In genomic region chr11:69992932-69993331, GRCm38 (mm10) we compare ENCODE assay signal across 9 mouse cellular contexts. TPM values are rescaled to one million over a fixed set of nuclear protein-coding genes. Genes with fewer than 3 reads are reported as not detected.
DNase-seq lines count a peak whose midpoint lies in the region; ATAC-seq and TF ChIP-seq lines count a peak whose summit lies in the region.
"Had no signal": no experiment of that assay in that cellular context is flagged by ENCODE, and none has a peak within 500 bp of the region (broad histone marks: within the 10 kb centered on the region; RNA-seq: fewer than 3 reads in every experiment).

No protein-coding gene starts in this region.

- H3K9ac ChIP-seq in forebrain, embryonic 16.5 days (replicated peaks; ENCODE audit: low read depth, low read length), result no peak overlapping the region; the same call in 1 of the 2 replicates
- no peak overlapping the region for H3K9ac ChIP-seq in liver, embryonic 14.5 days (replicated peaks)

- H3K27ac ChIP-seq in forebrain, embryonic 16.5 days (ENCODE audit: low read length), result no peak overlapping the region
- H3K27ac ChIP-seq in liver, embryonic 14.5 days, result no peak overlapping the region
- H3K27ac ChIP-seq in thymus, adult 2 months (ENCODE audit: control insufficient read depth, insufficient read depth, low read length), result no peak overlapping the region

- peaks cover 26% of the 10 kb centered on the region for H3K4me1 ChIP-seq in forebrain, embryonic 16.5 days (replicated peaks; ENCODE audit: control insufficient read depth, insufficient read depth, low read length)
- H3K4me1 ChIP-seq in liver, embryonic 14.5 days (replicated peaks; ENCODE audit: control insufficient read depth in 2 of 2, insufficient read depth in 2 of 2, low read length in 1 of 2), result peaks cover 18 to 23% of the 10 kb centered on the region in 2 experiments
- H3K4me1 ChIP-seq in thymus, adult 2 months (replicated peaks; ENCODE audit: control insufficient read depth, insufficient read depth, low read length), result peaks cover 11% of the 10 kb centered on the region

- H3K79me2 ChIP-seq in C2C12 (ENCODE audit: control insufficient read depth, insufficient read depth), result peaks cover 50% of the 10 kb centered on the region

- no peak for TF ChIP-seq CTCF in C2C12 (IDR thresholded peaks at IDR 0.05; ENCODE audit: control insufficient read depth, insufficient read depth, insufficient read length)
- TF ChIP-seq CTCF in liver, embryonic 14.5 days (IDR thresholded peaks at IDR 0.05; ENCODE audit: low read depth), result no peak
- TF ChIP-seq CTCF in thymus, adult 2 months (IDR thresholded peaks at IDR 0.05; ENCODE audit: borderline replicate concordance, control insufficient read depth, extremely low read depth, insufficient read depth, low read length, poor library complexity), result no peak

- H3ac ChIP-seq in C2C12 (ENCODE audit: control insufficient read depth, insufficient read length, low read depth), result no peak overlapping the region

- H3K9me3 ChIP-seq in forebrain, embryonic 16.5 days (ENCODE audit: control insufficient read depth, low read length), result no peaks in the 10 kb centered on the region
- no peaks in the 10 kb centered on the region for H3K9me3 ChIP-seq in liver, embryonic 14.5 days (ENCODE audit: control insufficient read depth, low read length)

- no peaks in the 10 kb centered on the region for H3K27me3 ChIP-seq in C2C12 (ENCODE audit: control insufficient read depth, insufficient read depth, insufficient read length)
- H3K27me3 ChIP-seq in forebrain, embryonic 16.5 days (replicated peaks; ENCODE audit: control insufficient read depth, insufficient read depth, low read length), result no peaks in the 10 kb centered on the region
- H3K27me3 ChIP-seq in liver, embryonic 14.5 days (ENCODE audit: control insufficient read depth, insufficient read depth, low read length), result no peaks in the 10 kb centered on the region
- no peaks in the 10 kb centered on the region for H3K27me3 ChIP-seq in thymus, adult 2 months (ENCODE audit: control insufficient read depth, insufficient read depth, low read length)

- H3K4me3 ChIP-seq in C2C12 (ENCODE audit: insufficient read depth, poor library complexity, severe bottlenecking), result peak overlapping the region; percentile 7
- no peak overlapping the region for H3K4me3 ChIP-seq in forebrain, embryonic 16.5 days (replicated peaks; ENCODE audit: low read length)
- H3K4me3 ChIP-seq in liver, embryonic 14.5 days (ENCODE audit: insufficient read depth in 1 of 2, low read depth in 2 of 2, low read length in 2 of 2), result peak overlapping the region; percentile 44 to 66; a peak in 2 of 4 replicates
- H3K4me3 ChIP-seq in thymus, adult 2 months (ENCODE audit: control insufficient read depth, insufficient read depth, low read length), result no peak overlapping the region

- H3K36me3 ChIP-seq in C2C12 (ENCODE audit: control insufficient read depth, insufficient read depth), result peaks cover 56% of the 10 kb centered on the region
- peaks cover 18% of the 10 kb centered on the region for H3K36me3 ChIP-seq in forebrain, embryonic 16.5 days (ENCODE audit: control insufficient read depth, insufficient read depth)
- H3K36me3 ChIP-seq in liver, embryonic 14.5 days (replicated peaks; ENCODE audit: control insufficient read depth, insufficient read depth, low read depth), result peaks cover 38% of the 10 kb centered on the region
- peaks cover 19% of the 10 kb centered on the region for H3K36me3 ChIP-seq in thymus, adult 2 months (ENCODE audit: control insufficient read depth, insufficient read depth, low read length)

- peak overlapping the region; percentile 22; the same call in 1 of the 2 replicates for H3K4me2 ChIP-seq in forebrain, embryonic 16.5 days (ENCODE audit: low read length)
- H3K4me2 ChIP-seq in liver, embryonic 14.5 days (ENCODE audit: low read depth), result peak overlapping the region; percentile 85

- H3K79me3 ChIP-seq in C2C12 (ENCODE audit: low read depth), result peaks cover 27% of the 10 kb centered on the region

- no peak for TF ChIP-seq POLR2A in thymus, adult 2 months (IDR thresholded peaks at IDR 0.05; ENCODE audit: control insufficient read depth, extremely low read depth, insufficient read depth, low read length, poor library complexity)

- 88% methylated on average over 3 of the region's 3 CpGs for WGBS in forebrain, embryonic 16.5 days
- WGBS in liver, embryonic 14.5 days (ENCODE audit: insufficient replicate concordance), result 87% methylated on average over 3 of the region's 3 CpGs
- 95% methylated on average over 3 of the region's 3 CpGs for WGBS in thymus, adult 2 months

- DNase-seq in heart, adult 11 months, result peak; percentile 89
- DNase-seq in heart, adult 9 months (ENCODE audit: low spot score in 2 of 2), result no peak
- no peak for DNase-seq in liver, embryonic 14.5 days (ENCODE audit: low read depth in 3 of 3, low spot score in 3 of 3)
- no peak for DNase-seq in T-cell, adult 2 months (ENCODE audit: low spot score)
- no peak for DNase-seq in thymus, adult 2 months
- DNase-seq: kidney, postnatal 4 days had no signal

- no peak for TF ChIP-seq EP300 in liver, embryonic 14.5 days (IDR thresholded peaks at IDR 0.05; ENCODE audit: low read depth)

- no peak for ATAC-seq in forebrain, embryonic 16.5 days
- ATAC-seq in liver, embryonic 14.5 days (ENCODE audit: insufficient read depth), result no peak
- no peak for ATAC-seq in granulocyte monocyte progenitor cell, adult 5-6 weeks (replicated peaks; ENCODE audit: poor library complexity, severe bottlenecking)

TF ChIP-seq in C2C12, 6 proteins besides CTCF, POLR2A, EP300 and RAD21:
- TF ChIP-seq CEBPB (IDR thresholded peaks at IDR 0.05; ENCODE audit: low read depth), result no peak
- TF ChIP-seq MAX (IDR thresholded peaks at IDR 0.05), result no peak

RNA-seq across cellular contexts. Expression of gene Gabarap, which starts 2.0 kb away (rescaled TPM):
- polyA plus RNA-seq in C2C12 (2012; fragmentation: generic; extraction: Trizol), result 362 TPM
- polyA plus RNA-seq in forebrain, embryonic 16.5 days (2015; fragmentation: Nextera tagmentation; extraction: Ambion mirVana), result 563 and 565 TPM in 2 replicates
- polyA plus RNA-seq in liver, embryonic 14.5 days (2012; rRNA removed), result 134 and 140 TPM in 2 replicates
- polyA plus RNA-seq in liver, embryonic 14.5 days (2014; fragmentation: Nextera tagmentation; extraction: Ambion mirVana), result 296 and 300 TPM in 2 replicates
- 270 and 395 TPM in 2 replicates for polyA plus RNA-seq in thymus, adult 2 months (2012; rRNA removed)
- total RNA-seq in granulocyte monocyte progenitor cell, adult 5-6 weeks (2014; fragmentation: Nextera tagmentation), result 288 and 367 TPM in 2 replicates
- total RNA-seq in granulocyte monocyte progenitor cell, adult 5-6 weeks (2017), result 239 and 250 TPM in 2 replicates

RNA-seq across cellular contexts. Expression of gene Phf23, which starts 2.6 kb away (rescaled TPM):
- polyA plus RNA-seq in C2C12 (2012; fragmentation: generic; extraction: Trizol), result 93.4 TPM
- 63.7 and 66.8 TPM in 2 replicates for polyA plus RNA-seq in forebrain, embryonic 16.5 days (2015; fragmentation: Nextera tagmentation; extraction: Ambion mirVana)
- polyA plus RNA-seq in liver, embryonic 14.5 days (2012; rRNA removed), result 10.8 and 14.8 TPM in 2 replicates
- 11.9 and 12.1 TPM in 2 replicates for polyA plus RNA-seq in liver, embryonic 14.5 days (2014; fragmentation: Nextera tagmentation; extraction: Ambion mirVana)
- polyA plus RNA-seq in thymus, adult 2 months (2012; rRNA removed), result 36.5 and 43.4 TPM in 2 replicates
- total RNA-seq in granulocyte monocyte progenitor cell, adult 5-6 weeks (2014; fragmentation: Nextera tagmentation), result 41.7 and 45.8 TPM in 2 replicates
- total RNA-seq in granulocyte monocyte progenitor cell, adult 5-6 weeks (2017), result 30.2 and 32.3 TPM in 2 replicates

RNA-seq across cellular contexts. Expression of gene Dvl2, which starts 7.5 kb away (rescaled TPM):
- 36.4 TPM for polyA plus RNA-seq in C2C12 (2012; fragmentation: generic; extraction: Trizol)
- 34.6 and 34.7 TPM in 2 replicates for polyA plus RNA-seq in forebrain, embryonic 16.5 days (2015; fragmentation: Nextera tagmentation; extraction: Ambion mirVana)
- polyA plus RNA-seq in liver, embryonic 14.5 days (2012; rRNA removed), result 4.2 and 4.6 TPM in 2 replicates
- polyA plus RNA-seq in liver, embryonic 14.5 days (2014; fragmentation: Nextera tagmentation; extraction: Ambion mirVana), result 3.4 and 4.2 TPM in 2 replicates
- polyA plus RNA-seq in thymus, adult 2 months (2012; rRNA removed), result 52.4 and 55.7 TPM in 2 replicates
- total RNA-seq in granulocyte monocyte progenitor cell, adult 5-6 weeks (2014; fragmentation: Nextera tagmentation), result 4.6 and 24.5 TPM in 2 replicates
- 16.1 and 18.0 TPM in 2 replicates for total RNA-seq in granulocyte monocyte progenitor cell, adult 5-6 weeks (2017)

RNA-seq across cellular contexts. Expression of gene Elp5, which starts 10.6 kb away (rescaled TPM):
- 111 TPM for polyA plus RNA-seq in C2C12 (2012; fragmentation: generic; extraction: Trizol)
- 166 and 167 TPM in 2 replicates for polyA plus RNA-seq in forebrain, embryonic 16.5 days (2015; fragmentation: Nextera tagmentation; extraction: Ambion mirVana)
- polyA plus RNA-seq in liver, embryonic 14.5 days (2012; rRNA removed), result 44.0 and 46.1 TPM in 2 replicates
- polyA plus RNA-seq in liver, embryonic 14.5 days (2014; fragmentation: Nextera tagmentation; extraction: Ambion mirVana), result 70.2 and 74.0 TPM in 2 replicates
- 69.4 and 75.3 TPM in 2 replicates for polyA plus RNA-seq in thymus, adult 2 months (2012; rRNA removed)
- total RNA-seq in granulocyte monocyte progenitor cell, adult 5-6 weeks (2014; fragmentation: Nextera tagmentation), result 59.4 and 70.0 TPM in 2 replicates
- total RNA-seq in granulocyte monocyte progenitor cell, adult 5-6 weeks (2017), result 58.2 and 77.5 TPM in 2 replicates

RNA-seq across cellular contexts. Expression of gene Ctdnep1, which starts 12.0 kb away (rescaled TPM):
- polyA plus RNA-seq in C2C12 (2012; fragmentation: generic; extraction: Trizol), result 141 TPM
- 19.0 and 24.6 TPM in 2 replicates for polyA plus RNA-seq in forebrain, embryonic 16.5 days (2015; fragmentation: Nextera tagmentation; extraction: Ambion mirVana)
- polyA plus RNA-seq in liver, embryonic 14.5 days (2012; rRNA removed), result 23.6 and 32.3 TPM in 2 replicates
- 9.7 and 10.7 TPM in 2 replicates for polyA plus RNA-seq in liver, embryonic 14.5 days (2014; fragmentation: Nextera tagmentation; extraction: Ambion mirVana)
- 133 and 148 TPM in 2 replicates for polyA plus RNA-seq in thymus, adult 2 months (2012; rRNA removed)
- total RNA-seq in granulocyte monocyte progenitor cell, adult 5-6 weeks (2014; fragmentation: Nextera tagmentation), result 191 and 254 TPM in 2 replicates
- 19.3 and 23.8 TPM in 2 replicates for total RNA-seq in granulocyte monocyte progenitor cell, adult 5-6 weeks (2017)

Comparison
In these comparisons a context has a peak if more than half of its experiments do, and no peak if none do; other contexts are left out.
1. H3K4me3 ChIP-seq: peak in C2C12 (single experiment) and liver, embryonic 14.5 days (2 of 2); none in forebrain, embryonic 16.5 days (single experiment) and thymus, adult 2 months (single experiment).